Mouse (Mus musculus) E14TG2a.4 (cell line): ENCODE results near the gene Rasal3.
A peak's percentile ranks its signal among the peaks of the same experiment; 100 is the strongest.

ENCODE experiments used
- H3K27me3 ChIP-seq: 2 replicates; pipeline ENCODE4 v1.6.1; 2014; ENCODE audit warnings: low read length, control low read depth; ENCODE audit not compliant: insufficient read depth
- H3K36me3 ChIP-seq: 2 replicates; pipeline ENCODE4 v1.6.1; 2014; ENCODE audit warnings: low read length, control low read depth; ENCODE audit not compliant: insufficient read depth
- H3K4me1 ChIP-seq: replicated peaks from 2 replicates; pipeline ENCODE4 v1.6.1; 2014; ENCODE audit warnings: low read depth, low read length, control low read depth
- H3K4me3 ChIP-seq: replicated peaks from 2 replicates; pipeline ENCODE4 v1.5.1; 2014; ENCODE audit warnings: mild to moderate bottlenecking, low read length
- H3K9me3 ChIP-seq: 2 replicates; pipeline ENCODE4 v1.6.1; 2014; ENCODE audit warnings: low read length, control low read depth
- CTCF ChIP-seq: conservative IDR thresholded peaks from 2 replicates; pipeline ENCODE4 v1.5.1; 2014; ENCODE audit warnings: low read length
- NANOG ChIP-seq: IDR thresholded peaks from 2 replicates; pipeline ENCODE4 v1.6.1; 2014; ENCODE audit warnings: borderline replicate concordance, low read length, mixed read lengths
- POU5F1 ChIP-seq: IDR thresholded peaks from 2 replicates; pipeline ENCODE4 v1.6.1; 2014; ENCODE audit warnings: low read length, borderline replicate concordance

The Rasal3 gene

DNA sequence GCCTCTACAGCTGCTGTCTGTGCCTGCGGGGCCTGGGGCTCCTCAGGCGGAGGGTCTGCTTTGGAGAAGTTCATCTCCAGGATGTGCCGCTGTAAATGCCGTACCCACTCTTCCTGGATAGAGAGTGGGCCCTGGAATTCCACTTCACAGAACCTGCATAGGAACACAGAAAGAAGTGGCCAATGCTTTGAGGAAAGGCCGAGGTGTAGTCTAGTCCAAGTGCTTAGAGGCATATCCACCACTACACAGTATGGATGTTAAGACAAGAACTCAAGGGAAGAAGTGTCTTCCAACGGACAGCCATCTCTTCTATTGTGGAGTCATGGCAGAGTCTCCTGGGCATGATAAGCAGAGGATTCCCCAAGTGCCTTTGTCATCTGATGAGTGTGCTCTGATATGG, 48.4 kb downstream of the Rasal3 start:
- H3K9me3 ChIP-seq = no peaks in the 10 kb centered on the region
- H3K27me3 ChIP-seq = no peaks in the 10 kb centered on the region
- no peak overlapping the region for H3K4me3 ChIP-seq
- peaks cover 88% of the 10 kb centered on the region for H3K4me1 ChIP-seq
- peaks cover 69% of the 10 kb centered on the region for H3K36me3 ChIP-seq
- TF ChIP-seq NANOG (no peak), CTCF (no peak), POU5F1 (no peak)

- Histone ChIP-seq H3K4me3 (0 out of 2 replicates have a peak overlapping the region, but pooled peaks have one; percentile 26), H3K27me3 (no peaks in the 10 kb centered on the region), H3K9me3 (no peaks in the 10 kb centered on the region), H3K4me1 (peaks cover 86% of the 10 kb centered on the region), H3K36me3 (peaks cover 61% of the 10 kb centered on the region)
- TF ChIP-seq CTCF (no peak), POU5F1 (no peak), NANOG (no peak)
These were observed 49.2 kb downstream of the Rasal3 start for GRCm38 (mm10) chr17:32354211-32354610.

DNA sequence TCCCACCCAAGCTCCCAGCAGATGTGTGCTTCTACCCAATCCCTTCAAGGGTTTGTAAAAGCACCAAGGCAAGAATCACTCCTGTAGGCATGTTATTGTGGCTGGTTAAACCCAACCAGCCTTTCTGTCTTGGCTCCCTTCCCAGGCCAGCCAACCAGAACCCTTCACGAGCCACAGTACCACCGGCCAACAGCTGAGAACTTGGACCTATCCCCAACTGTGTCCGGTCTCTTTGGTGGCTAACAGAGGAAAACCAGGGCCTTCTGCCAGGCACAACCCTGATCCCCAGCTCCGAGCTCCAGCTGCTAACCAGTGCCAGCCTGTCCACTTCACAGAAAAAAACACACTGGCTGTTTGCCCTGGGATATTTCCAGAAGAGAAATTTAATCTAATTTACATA, 49.7 kb downstream of the Rasal3 start:
- Histone ChIP-seq H3K4me1 (peaks cover 86% of the 10 kb centered on the region), H3K27me3 (no peaks in the 10 kb centered on the region), H3K4me3 (no peak overlapping the region), H3K9me3 (no peaks in the 10 kb centered on the region), H3K36me3 (peaks cover 56% of the 10 kb centered on the region)
- TF ChIP-seq CTCF = no peak
- no peak for TF ChIP-seq NANOG
- TF ChIP-seq POU5F1 = no peak

- Histone ChIP-seq H3K36me3 (peaks cover 41% of the 10 kb centered on the region), H3K4me3 (no peak overlapping the region; the same call in 1 of the 2 replicates), H3K4me1 (peaks cover 79% of the 10 kb centered on the region), H3K9me3 (no peaks in the 10 kb centered on the region), H3K27me3 (no peaks in the 10 kb centered on the region)
- TF ChIP-seq NANOG (no peak), CTCF (no peak), POU5F1 (no peak)
These were observed 51.7 kb downstream of the Rasal3 start for GRCm38 (mm10) chr17:32351726-32352125.

DNA sequence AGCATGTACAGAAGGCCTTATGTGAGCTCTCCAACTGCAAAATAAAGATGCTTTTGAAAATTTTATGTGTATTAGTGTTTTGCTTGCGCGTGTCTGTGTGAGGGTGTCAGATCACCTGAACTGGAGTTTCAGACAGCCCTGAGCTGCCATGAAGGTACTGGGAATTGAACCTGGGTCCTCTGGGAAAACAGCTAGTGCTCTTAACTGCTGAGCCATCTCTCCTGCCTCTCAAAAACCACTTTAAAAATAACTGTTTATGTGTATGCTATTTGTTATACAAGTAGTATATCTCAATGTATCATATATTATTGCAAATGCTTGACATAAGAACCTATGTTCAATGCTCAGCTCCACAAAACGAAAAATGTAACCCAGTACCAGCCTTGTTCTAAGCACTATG, 52.1 kb downstream of the Rasal3 start:
- peaks cover 36% of the 10 kb centered on the region for H3K36me3 ChIP-seq
- peaks cover 75% of the 10 kb centered on the region for H3K4me1 ChIP-seq
- no peaks in the 10 kb centered on the region for H3K27me3 ChIP-seq
- TF ChIP-seq NANOG (no peak), POU5F1 (no peak), CTCF (no peak)
- H3K9me3 ChIP-seq = no peaks in the 10 kb centered on the region
- peak overlapping the region; percentile 99 for H3K4me3 ChIP-seq

DNA sequence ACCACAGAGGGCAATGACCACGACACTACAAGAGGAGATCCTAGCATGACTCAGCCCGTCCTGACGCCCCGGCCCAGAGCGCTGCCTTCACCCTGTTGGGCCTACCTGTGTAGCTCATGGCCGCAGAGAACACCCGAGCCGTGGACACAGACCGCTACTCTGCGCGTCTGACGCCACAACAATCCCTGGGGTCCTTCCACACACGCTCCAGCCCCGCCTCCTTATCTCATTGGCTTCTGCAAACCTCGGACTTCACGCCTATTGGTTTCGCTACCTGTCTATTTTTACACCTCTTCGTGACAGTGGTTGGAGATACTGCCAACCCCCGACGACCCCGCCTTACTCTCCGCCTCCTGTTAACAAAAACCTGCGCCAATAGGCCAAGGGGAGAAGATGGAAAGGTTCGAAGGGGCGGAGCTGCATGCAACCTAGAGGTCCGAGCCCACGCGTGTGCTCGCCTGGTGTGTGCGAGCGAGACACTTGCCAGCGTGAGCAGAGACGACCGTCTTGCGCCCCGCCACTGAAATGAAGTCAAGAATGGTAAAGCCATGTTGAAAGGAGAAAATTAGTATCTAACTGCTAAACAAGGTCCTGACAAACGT, 52.9 kb downstream of the Rasal3 start, which contains the start of gene Akap8l:
Gene Akap8l (minus strand): TSS at position 226 of the 602 bp plus-strand sequence.
- TF ChIP-seq POU5F1 (no peak), CTCF (no peak), NANOG (no peak)
- peak within 1 kb of the TSS; percentile 99 for H3K4me3 ChIP-seq
- H3K36me3 ChIP-seq = peaks cover 28% of the 10 kb centered on the region
- no peaks in the 10 kb centered on the region for H3K9me3 ChIP-seq
- no peaks in the 10 kb centered on the region for H3K27me3 ChIP-seq
- peaks cover 70% of the 10 kb centered on the region for H3K4me1 ChIP-seq

DNA sequence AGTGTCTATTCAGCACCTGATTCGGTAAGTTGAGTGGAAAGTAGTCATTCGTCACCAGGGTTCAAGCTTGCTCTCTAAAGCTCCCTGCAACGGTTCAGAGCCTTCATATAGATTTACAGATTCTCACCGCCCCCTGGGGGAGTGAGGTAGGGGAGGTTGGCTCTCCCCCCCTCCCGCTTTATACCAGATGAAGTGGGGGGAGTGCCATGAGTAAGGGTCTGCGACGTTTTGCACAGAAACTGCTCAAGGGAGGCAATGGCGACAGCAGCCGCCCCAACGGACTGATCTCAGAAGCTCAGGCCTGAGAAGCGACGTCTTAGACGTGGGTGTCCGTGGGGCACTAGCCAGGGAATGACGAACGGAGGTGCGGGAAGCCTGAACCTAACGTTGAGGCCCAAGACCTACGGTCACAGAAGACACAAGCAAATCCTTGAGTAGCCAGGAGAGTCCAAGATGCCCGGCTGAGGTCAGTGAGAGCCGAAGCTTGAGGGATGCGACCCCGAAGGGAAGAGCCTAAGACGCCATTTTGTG, 53.5 kb downstream of the Rasal3 start:
- no peaks in the 10 kb centered on the region for H3K27me3 ChIP-seq
- no peak for TF ChIP-seq NANOG
- no peak for TF ChIP-seq CTCF
- TF ChIP-seq POU5F1 = no peak
- H3K4me1 ChIP-seq = peaks cover 65% of the 10 kb centered on the region
- H3K4me3 ChIP-seq = peak overlapping the region; percentile 99
- H3K36me3 ChIP-seq = peaks cover 26% of the 10 kb centered on the region
- H3K9me3 ChIP-seq = no peaks in the 10 kb centered on the region

GRCm38 (mm10) chr17:32349037-32349732, 54.2 kb downstream of the Rasal3 start:
- no peaks in the 10 kb centered on the region for H3K9me3 ChIP-seq
- peak overlapping the region; percentile 99 for H3K4me3 ChIP-seq
- H3K4me1 ChIP-seq = peaks cover 57% of the 10 kb centered on the region
- no peaks in the 10 kb centered on the region for H3K27me3 ChIP-seq
- H3K36me3 ChIP-seq = peaks cover 26% of the 10 kb centered on the region
- TF ChIP-seq NANOG (no peak), CTCF (peak; percentile 86)

GRCm38 (mm10) chr17:32348406-32348805, 55.0 kb downstream of the Rasal3 start:
- H3K4me1 ChIP-seq = peaks cover 50% of the 10 kb centered on the region
- no peak for TF ChIP-seq NANOG
- no peak for TF ChIP-seq POU5F1
- TF ChIP-seq CTCF = no peak
- H3K4me3 ChIP-seq = no peak overlapping the region
- H3K9me3 ChIP-seq = no peaks in the 10 kb centered on the region
- no peaks in the 10 kb centered on the region for H3K27me3 ChIP-seq
- peaks cover 26% of the 10 kb centered on the region for H3K36me3 ChIP-seq
